Mouse (Mus musculus): ENCODE data around the gene Ctnna3. TPM values are rescaled to one million over a fixed set of nuclear protein-coding genes. Genes with fewer than 3 reads are reported as not detected.
A peak's percentile ranks its signal among the peaks of the same experiment; 100 is the strongest.

The Ctnna3 gene
- polyA plus RNA-seq, 1 experiment from 2014 or later: not detected

GRCm38 (mm10) chr10:63933946-63934345, 504.0 kb downstream of the Ctnna3 start:
- no peaks in the 10 kb centered on the region for H3K9me3 ChIP-seq (ENCODE audit: control insufficient read depth, low read length)
- 73% methylated on average over 5 of the region's 5 CpGs for WGBS
- H3K4me3 ChIP-seq (ENCODE audit: low read depth, low read length): no peak overlapping the region
- H3K4me1 ChIP-seq (replicated peaks; ENCODE audit: control insufficient read depth, insufficient read depth, low read length): 0 out of 2 replicates have a peak, but pooled peaks cover 2% of the 10 kb centered on the region
- no peak for ATAC-seq (replicated peaks; ENCODE audit: low FRiP score)
- no peak overlapping the region for H3K4me2 ChIP-seq (ENCODE audit: low read depth, low read length, severe bottlenecking)
- H3K36me3 ChIP-seq (ENCODE audit: control insufficient read depth, insufficient read depth, low read length): no peaks in the 10 kb centered on the region
- H3K9ac ChIP-seq (ENCODE audit: low read length): no peak overlapping the region
- no peaks in the 10 kb centered on the region for H3K27me3 ChIP-seq (ENCODE audit: control insufficient read depth, insufficient read depth, low read length)
- DNase-seq (ENCODE audit: low spot score): no peak
- no peak overlapping the region for H3K27ac ChIP-seq (ENCODE audit: low read depth, low read length)

- ATAC-seq (replicated peaks; ENCODE audit: low FRiP score): no peak
- Histone ChIP-seq H3K4me2 (ENCODE audit: low read depth, low read length, severe bottlenecking) (no peak overlapping the region), H3K4me3 (ENCODE audit: low read depth, low read length) (no peak overlapping the region), H3K9ac (ENCODE audit: low read length) (no peak overlapping the region), H3K27me3 (ENCODE audit: control insufficient read depth, insufficient read depth, low read length) (no peaks in the 10 kb centered on the region), H3K27ac (ENCODE audit: low read depth, low read length) (no peak overlapping the region), H3K9me3 (ENCODE audit: control insufficient read depth, low read length) (no peaks in the 10 kb centered on the region), H3K4me1 (replicated peaks; ENCODE audit: control insufficient read depth, insufficient read depth, low read length) (no peaks in the 10 kb centered on the region), H3K36me3 (ENCODE audit: control insufficient read depth, insufficient read depth, low read length) (no peaks in the 10 kb centered on the region)
- no peak for DNase-seq (ENCODE audit: low spot score)
- WGBS: 76% methylated on average over 3 of the region's 3 CpGs
Observed at GRCm38 (mm10) chr10:63945534-63945933, 515.6 kb downstream of the Ctnna3 start.

GRCm38 (mm10) chr10:63947266-63947665, 517.4 kb downstream of the Ctnna3 start:
- DNase-seq (ENCODE audit: low spot score): no peak
- WGBS: 73% methylated on average over 4 of the region's 4 CpGs
- ATAC-seq (replicated peaks; ENCODE audit: low FRiP score): no peak
- no peak overlapping the region for H3K4me2 ChIP-seq (ENCODE audit: low read depth, low read length, severe bottlenecking)
- no peaks in the 10 kb centered on the region for H3K36me3 ChIP-seq (ENCODE audit: control insufficient read depth, insufficient read depth, low read length)
- H3K27ac ChIP-seq (ENCODE audit: low read depth, low read length): no peak overlapping the region
- no peaks in the 10 kb centered on the region for H3K4me1 ChIP-seq (replicated peaks; ENCODE audit: control insufficient read depth, insufficient read depth, low read length)
- H3K27me3 ChIP-seq (ENCODE audit: control insufficient read depth, insufficient read depth, low read length): no peaks in the 10 kb centered on the region
- no peak overlapping the region for H3K4me3 ChIP-seq (ENCODE audit: low read depth, low read length)
- no peaks in the 10 kb centered on the region for H3K9me3 ChIP-seq (ENCODE audit: control insufficient read depth, low read length)
- no peak overlapping the region for H3K9ac ChIP-seq (ENCODE audit: low read length)

GRCm38 (mm10) chr10:63950867-63951266, 521.0 kb downstream of the Ctnna3 start:
- H3K4me2 ChIP-seq (ENCODE audit: low read depth, low read length, severe bottlenecking): no peak overlapping the region
- H3K4me3 ChIP-seq (ENCODE audit: low read depth, low read length): no peak overlapping the region
- ATAC-seq (replicated peaks; ENCODE audit: low FRiP score): no peak
- 72% methylated on average over 8 of the region's 8 CpGs for WGBS
- H3K4me1 ChIP-seq (replicated peaks; ENCODE audit: control insufficient read depth, insufficient read depth, low read length): no peaks in the 10 kb centered on the region
- H3K9ac ChIP-seq (ENCODE audit: low read length): no peak overlapping the region
- DNase-seq (ENCODE audit: low spot score): no peak
- H3K27ac ChIP-seq (ENCODE audit: low read depth, low read length): no peak overlapping the region
- no peaks in the 10 kb centered on the region for H3K36me3 ChIP-seq (ENCODE audit: control insufficient read depth, insufficient read depth, low read length)
- H3K9me3 ChIP-seq (ENCODE audit: control insufficient read depth, low read length): no peaks in the 10 kb centered on the region
- no peaks in the 10 kb centered on the region for H3K27me3 ChIP-seq (ENCODE audit: control insufficient read depth, insufficient read depth, low read length)

GRCm38 (mm10) chr10:63951481-63951880, 521.6 kb downstream of the Ctnna3 start:
- Histone ChIP-seq H3K36me3 (ENCODE audit: control insufficient read depth, insufficient read depth, low read length) (no peaks in the 10 kb centered on the region), H3K27ac (ENCODE audit: low read depth, low read length) (no peak overlapping the region), H3K27me3 (ENCODE audit: control insufficient read depth, insufficient read depth, low read length) (no peaks in the 10 kb centered on the region), H3K9ac (ENCODE audit: low read length) (no peak overlapping the region), H3K9me3 (ENCODE audit: control insufficient read depth, low read length) (no peaks in the 10 kb centered on the region), H3K4me2 (ENCODE audit: low read depth, low read length, severe bottlenecking) (no peak overlapping the region), H3K4me1 (replicated peaks; ENCODE audit: control insufficient read depth, insufficient read depth, low read length) (no peaks in the 10 kb centered on the region), H3K4me3 (ENCODE audit: low read depth, low read length) (no peak overlapping the region)
- DNase-seq (ENCODE audit: low spot score): no peak
- no peak for ATAC-seq (replicated peaks; ENCODE audit: low FRiP score)
- WGBS: 82% methylated on average over 1 of the region's 1 CpGs

GRCm38 (mm10) chr10:63954308-63954930, 524.5 kb downstream of the Ctnna3 start:
- Histone ChIP-seq H3K27me3 (ENCODE audit: control insufficient read depth, insufficient read depth, low read length) (no peaks in the 10 kb centered on the region), H3K4me1 (replicated peaks; ENCODE audit: control insufficient read depth, insufficient read depth, low read length) (no peaks in the 10 kb centered on the region), H3K9me3 (ENCODE audit: control insufficient read depth, low read length) (no peaks in the 10 kb centered on the region), H3K4me3 (ENCODE audit: low read depth, low read length) (no peak overlapping the region), H3K4me2 (ENCODE audit: low read depth, low read length, severe bottlenecking) (no peak overlapping the region), H3K9ac (ENCODE audit: low read length) (no peak overlapping the region), H3K27ac (ENCODE audit: low read depth, low read length) (no peak overlapping the region), H3K36me3 (ENCODE audit: control insufficient read depth, insufficient read depth, low read length) (no peaks in the 10 kb centered on the region)
- DNase-seq (ENCODE audit: low spot score) (no peak), ATAC-seq (replicated peaks; ENCODE audit: low FRiP score) (no peak)
- 32% methylated on average over 6 of the region's 7 CpGs for WGBS

- no peak overlapping the region for H3K4me3 ChIP-seq (ENCODE audit: low read depth, low read length)
- DNase-seq (ENCODE audit: low spot score): no peak
Observed at GRCm38 (mm10) chr10:63972300-63972699, 542.4 kb downstream of the Ctnna3 start.

GRCm38 (mm10) chr10:63978101-63978500, 548.2 kb downstream of the Ctnna3 start:
- ATAC-seq (replicated peaks; ENCODE audit: low FRiP score) (no peak; the same call in 1 of the 2 replicates), DNase-seq (ENCODE audit: low spot score) (no peak)
- Histone ChIP-seq H3K4me2 (ENCODE audit: low read depth, low read length, severe bottlenecking) (no peak overlapping the region), H3K4me1 (replicated peaks; ENCODE audit: control insufficient read depth, insufficient read depth, low read length) (no peaks in the 10 kb centered on the region), H3K36me3 (ENCODE audit: control insufficient read depth, insufficient read depth, low read length) (no peaks in the 10 kb centered on the region), H3K4me3 (ENCODE audit: low read depth, low read length) (no peak overlapping the region), H3K27ac (ENCODE audit: low read depth, low read length) (no peak overlapping the region), H3K27me3 (ENCODE audit: control insufficient read depth, insufficient read depth, low read length) (no peaks in the 10 kb centered on the region), H3K9me3 (ENCODE audit: control insufficient read depth, low read length) (no peaks in the 10 kb centered on the region), H3K9ac (ENCODE audit: low read length) (no peak overlapping the region)
- WGBS: 51% methylated on average over 11 of the region's 11 CpGs

More at GRCm38 (mm10) chr10:63972300-63972699, 542.4 kb downstream of the Ctnna3 start:
- 97% methylated on average over 2 of the region's 2 CpGs for WGBS
- Histone ChIP-seq H3K9ac (ENCODE audit: low read length) (no peak overlapping the region), H3K4me2 (ENCODE audit: low read depth, low read length, severe bottlenecking) (no peak overlapping the region), H3K36me3 (ENCODE audit: control insufficient read depth, insufficient read depth, low read length) (no peaks in the 10 kb centered on the region), H3K27ac (ENCODE audit: low read depth, low read length) (no peak overlapping the region), H3K27me3 (ENCODE audit: control insufficient read depth, insufficient read depth, low read length) (no peaks in the 10 kb centered on the region), H3K9me3 (ENCODE audit: control insufficient read depth, low read length) (no peaks in the 10 kb centered on the region), H3K4me1 (replicated peaks; ENCODE audit: control insufficient read depth, insufficient read depth, low read length) (no peaks in the 10 kb centered on the region)
- no peak for ATAC-seq (replicated peaks; ENCODE audit: low FRiP score)

GRCm38 (mm10) chr10:63978535-63978934, 548.6 kb downstream of the Ctnna3 start:
- WGBS: 46% methylated on average over 3 of the region's 3 CpGs

More at GRCm38 (mm10) chr10:63978535-63978934, 548.6 kb downstream of the Ctnna3 start:
- Histone ChIP-seq H3K9ac (ENCODE audit: low read length) (no peak overlapping the region), H3K9me3 (ENCODE audit: control insufficient read depth, low read length) (no peaks in the 10 kb centered on the region), H3K27me3 (ENCODE audit: control insufficient read depth, insufficient read depth, low read length) (no peaks in the 10 kb centered on the region), H3K36me3 (ENCODE audit: control insufficient read depth, insufficient read depth, low read length) (no peaks in the 10 kb centered on the region), H3K27ac (ENCODE audit: low read depth, low read length) (no peak overlapping the region), H3K4me2 (ENCODE audit: low read depth, low read length, severe bottlenecking) (no peak overlapping the region), H3K4me1 (replicated peaks; ENCODE audit: control insufficient read depth, insufficient read depth, low read length) (no peaks in the 10 kb centered on the region), H3K4me3 (ENCODE audit: low read depth, low read length) (no peak overlapping the region)
- ATAC-seq (replicated peaks; ENCODE audit: low FRiP score) (peak; percentile 84), DNase-seq (ENCODE audit: low spot score) (no peak)

All from forebrain, embryonic 11.5 days (tissue).